Mouse (Mus musculus): ENCODE results near the gene March7. TPM values are rescaled to one million over a fixed set of nuclear protein-coding genes. Genes with fewer than 3 reads are reported as not detected.

Gene March7
- polyA plus RNA-seq, 1 experiment = 34.8 TPM

DNA sequence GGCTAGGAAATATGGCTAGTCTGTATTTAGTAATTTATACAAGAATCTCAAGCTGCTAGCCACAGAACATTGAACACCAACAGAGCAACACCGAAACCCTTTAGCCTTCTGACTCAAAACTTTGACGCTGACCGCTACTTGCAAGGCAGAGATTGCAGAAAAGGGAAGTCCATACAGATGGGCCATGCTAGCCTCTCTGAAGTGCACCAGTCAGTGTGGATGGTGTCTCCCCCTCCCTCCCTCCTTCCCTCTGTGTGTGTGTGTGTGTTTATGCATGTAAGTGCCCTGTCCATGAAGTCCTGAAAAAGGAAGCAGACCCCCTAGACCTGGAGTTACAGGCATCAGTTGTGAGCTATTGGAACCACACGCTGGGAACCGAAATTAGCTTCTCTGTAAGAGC, 33.6 kb upstream of the March7 start:
- H3K4me3 ChIP-seq (ENCODE audit: insufficient read depth, low read length) = no peak overlapping the region
- TF ChIP-seq CTCF (IDR thresholded peaks at IDR 0.05; ENCODE audit: extremely low read depth, insufficient read depth, low read length) = no peak
- TF ChIP-seq POLR2A (IDR thresholded peaks at IDR 0.05; ENCODE audit: extremely low read depth, insufficient read depth, low read length) = no peak
- no peaks in the 10 kb centered on the region for H3K4me1 ChIP-seq (ENCODE audit: control insufficient read depth, insufficient read depth, low read length)
- no peak overlapping the region for H3K27ac ChIP-seq (ENCODE audit: insufficient read depth, low read length)

DNA sequence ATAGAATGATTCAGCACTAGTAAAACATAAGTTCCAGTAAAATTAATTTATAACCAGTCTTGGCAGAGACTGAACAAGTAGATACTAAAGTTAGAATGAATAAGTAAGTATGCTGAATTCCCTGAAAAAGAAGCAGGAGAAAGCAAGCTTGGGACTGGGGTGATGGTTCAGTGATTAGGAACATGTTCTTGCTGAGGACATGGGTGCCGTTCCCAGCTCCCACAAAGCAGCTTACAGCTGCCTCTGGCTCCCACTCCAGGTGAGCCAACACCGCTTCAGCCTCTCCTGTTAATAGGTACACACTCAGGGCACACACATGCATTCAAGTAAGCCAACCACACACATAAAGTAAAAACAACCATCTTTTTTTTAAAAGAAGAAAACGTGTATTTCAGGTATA, 32.2 kb upstream of the March7 start:
- no peak overlapping the region for H3K4me3 ChIP-seq (ENCODE audit: insufficient read depth, low read length)
- TF ChIP-seq CTCF (IDR thresholded peaks at IDR 0.05; ENCODE audit: extremely low read depth, insufficient read depth, low read length) (no peak), POLR2A (IDR thresholded peaks at IDR 0.05; ENCODE audit: extremely low read depth, insufficient read depth, low read length) (no peak)
- no peaks in the 10 kb centered on the region for H3K4me1 ChIP-seq (ENCODE audit: control insufficient read depth, insufficient read depth, low read length)
- H3K27ac ChIP-seq (ENCODE audit: insufficient read depth, low read length) = no peak overlapping the region

DNA sequence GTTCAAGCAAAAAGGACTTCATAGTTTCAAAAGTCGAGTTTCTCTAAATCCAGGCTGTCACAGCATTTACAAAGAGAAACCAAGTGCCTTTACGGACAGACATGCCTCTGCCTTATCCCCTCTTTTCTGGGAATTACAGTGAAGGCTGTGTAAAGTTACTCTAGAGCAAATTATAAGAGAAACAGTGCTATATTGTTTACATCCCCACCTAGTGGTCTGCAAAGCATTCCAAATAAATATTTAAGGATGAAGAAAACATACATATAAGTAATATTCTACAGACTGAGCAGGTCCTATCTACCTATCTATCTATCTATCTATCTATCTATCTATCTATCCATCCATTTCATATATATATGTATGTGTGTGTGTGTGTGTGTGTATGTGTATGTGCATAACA, 28.0 kb upstream of the March7 start:
- Histone ChIP-seq H3K4me3 (ENCODE audit: insufficient read depth, low read length) (no peak overlapping the region), H3K27ac (ENCODE audit: insufficient read depth, low read length) (no peak overlapping the region), H3K4me1 (ENCODE audit: control insufficient read depth, insufficient read depth, low read length) (no peaks in the 10 kb centered on the region)
- TF ChIP-seq POLR2A (IDR thresholded peaks at IDR 0.05; ENCODE audit: extremely low read depth, insufficient read depth, low read length) = no peak

DNA sequence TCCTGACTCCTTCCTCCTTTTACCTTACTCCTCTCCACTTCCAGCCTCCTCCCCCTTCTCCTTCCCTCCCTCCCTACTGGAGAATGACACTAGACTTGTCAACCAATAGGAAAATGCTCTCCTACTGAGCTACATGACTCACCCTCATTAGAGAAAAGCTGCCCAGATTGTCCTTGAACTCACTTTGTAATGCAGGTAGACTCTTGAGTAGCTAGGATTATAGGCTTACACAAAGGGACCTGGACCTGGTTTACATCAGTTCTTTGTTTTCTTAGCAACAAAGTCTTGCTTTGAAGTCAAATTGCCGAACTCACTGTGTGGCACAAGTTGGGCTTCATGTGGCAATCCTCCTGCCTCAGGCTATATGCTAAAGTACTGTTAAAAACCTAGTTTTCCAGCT, 12.8 kb upstream of the March7 start:
- TF ChIP-seq POLR2A (IDR thresholded peaks at IDR 0.05; ENCODE audit: extremely low read depth, insufficient read depth, low read length) (no peak), CTCF (IDR thresholded peaks at IDR 0.05; ENCODE audit: extremely low read depth, insufficient read depth, low read length) (no peak)
- no peak overlapping the region for H3K4me3 ChIP-seq (ENCODE audit: insufficient read depth, low read length)
- H3K27ac ChIP-seq (ENCODE audit: insufficient read depth, low read length) = no peak overlapping the region
- H3K4me1 ChIP-seq (ENCODE audit: control insufficient read depth, insufficient read depth, low read length) = no peaks in the 10 kb centered on the region

DNA sequence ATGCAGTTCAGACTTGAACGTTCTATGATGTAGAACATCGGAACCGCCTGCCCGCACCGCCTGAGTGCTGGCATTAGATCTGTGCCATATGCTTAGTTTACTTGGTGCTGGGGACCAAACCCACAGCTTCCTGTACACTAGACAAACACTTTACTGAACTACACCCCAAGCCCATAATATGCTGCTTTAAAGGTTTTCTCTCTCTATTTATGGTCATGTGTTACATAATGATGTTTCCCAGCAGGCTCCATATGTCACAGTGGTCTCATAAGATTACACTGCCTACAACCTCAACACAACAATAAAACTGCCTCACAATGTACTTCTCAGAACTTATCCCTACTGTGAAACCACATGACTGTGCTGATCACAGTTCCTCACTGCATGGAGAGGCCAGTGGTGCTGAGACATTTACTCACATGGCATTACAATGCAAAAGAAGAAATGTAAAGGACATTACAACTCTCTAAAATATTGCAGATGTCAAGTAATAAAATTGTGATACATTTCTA, 9.6 kb upstream of the March7 start:
- H3K4me1 ChIP-seq (ENCODE audit: control insufficient read depth, insufficient read depth, low read length) = no peaks in the 10 kb centered on the region
- no peak overlapping the region for H3K4me3 ChIP-seq (ENCODE audit: insufficient read depth, low read length)
- no peak for TF ChIP-seq POLR2A (IDR thresholded peaks at IDR 0.05; ENCODE audit: extremely low read depth, insufficient read depth, low read length)
- no peak for TF ChIP-seq CTCF (IDR thresholded peaks at IDR 0.05; ENCODE audit: extremely low read depth, insufficient read depth, low read length)
- H3K27ac ChIP-seq (ENCODE audit: insufficient read depth, low read length) = no peak overlapping the region

DNA sequence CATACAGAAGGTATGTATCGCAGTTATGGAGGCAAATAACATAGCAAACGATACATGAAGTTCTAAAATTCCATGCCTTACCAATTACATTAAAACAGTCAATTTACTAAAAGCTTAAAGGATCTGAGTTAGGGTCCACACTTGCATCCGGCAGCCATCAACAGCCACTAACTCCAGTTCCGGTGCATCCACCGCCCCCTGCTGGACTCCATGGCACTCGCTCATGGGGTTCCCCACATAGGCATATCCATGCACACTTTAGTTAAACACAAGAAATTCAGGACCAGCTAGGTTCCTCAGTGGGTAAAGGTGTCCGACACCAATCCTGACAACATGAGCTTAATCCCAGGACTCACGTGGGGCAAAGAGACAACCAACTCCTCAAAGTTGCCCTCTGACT, 9.0 kb upstream of the March7 start:
- peak; percentile 43 for TF ChIP-seq CTCF (IDR thresholded peaks at IDR 0.05; ENCODE audit: extremely low read depth, insufficient read depth, low read length)
- TF ChIP-seq POLR2A (IDR thresholded peaks at IDR 0.05; ENCODE audit: extremely low read depth, insufficient read depth, low read length) = no peak

GRCm38 (mm10) chr2:60202900-60203530, 6.7 kb upstream of the March7 start:
- H3K27ac ChIP-seq (ENCODE audit: insufficient read depth, low read length) = no peak overlapping the region

More for the DNA sequence above, 9.0 kb upstream of the March7 start:
- Histone ChIP-seq H3K4me3 (ENCODE audit: insufficient read depth, low read length) (no peak overlapping the region), H3K27ac (ENCODE audit: insufficient read depth, low read length) (no peak overlapping the region), H3K4me1 (ENCODE audit: control insufficient read depth, insufficient read depth, low read length) (no peaks in the 10 kb centered on the region)

DNA sequence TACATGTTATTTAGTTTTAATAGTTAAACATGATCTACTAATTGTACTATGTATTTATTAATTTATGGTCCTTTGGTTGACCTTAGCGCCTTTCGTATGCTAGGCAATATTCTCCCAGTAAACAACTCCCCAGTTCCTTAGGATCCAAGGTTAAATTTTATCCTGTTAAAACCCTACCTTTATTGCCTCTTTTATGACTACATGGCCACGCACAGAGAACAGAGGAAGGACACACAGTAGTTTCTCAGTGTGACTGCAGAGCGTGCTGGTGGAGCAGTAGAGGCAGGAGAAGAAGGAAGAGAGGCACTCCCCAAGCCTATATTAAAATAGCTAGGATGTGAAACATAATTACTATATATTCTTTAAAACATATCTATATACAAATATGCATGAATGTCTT, 6.0 kb upstream of the March7 start:
- TF ChIP-seq POLR2A (IDR thresholded peaks at IDR 0.05; ENCODE audit: extremely low read depth, insufficient read depth, low read length) (no peak), CTCF (IDR thresholded peaks at IDR 0.05; ENCODE audit: extremely low read depth, insufficient read depth, low read length) (no peak)
- Histone ChIP-seq H3K27ac (ENCODE audit: insufficient read depth, low read length) (no peak overlapping the region), H3K4me1 (ENCODE audit: control insufficient read depth, insufficient read depth, low read length) (peaks cover 5% of the 10 kb centered on the region), H3K4me3 (ENCODE audit: insufficient read depth, low read length) (no peak overlapping the region)

More at GRCm38 (mm10) chr2:60202900-60203530, 6.7 kb upstream of the March7 start:
- H3K4me3 ChIP-seq (ENCODE audit: insufficient read depth, low read length) = no peak overlapping the region
- no peak for TF ChIP-seq CTCF (IDR thresholded peaks at IDR 0.05; ENCODE audit: extremely low read depth, insufficient read depth, low read length)
- TF ChIP-seq POLR2A (IDR thresholded peaks at IDR 0.05; ENCODE audit: extremely low read depth, insufficient read depth, low read length) = no peak
- H3K4me1 ChIP-seq (ENCODE audit: control insufficient read depth, insufficient read depth, low read length) = peaks cover 2% of the 10 kb centered on the region

DNA sequence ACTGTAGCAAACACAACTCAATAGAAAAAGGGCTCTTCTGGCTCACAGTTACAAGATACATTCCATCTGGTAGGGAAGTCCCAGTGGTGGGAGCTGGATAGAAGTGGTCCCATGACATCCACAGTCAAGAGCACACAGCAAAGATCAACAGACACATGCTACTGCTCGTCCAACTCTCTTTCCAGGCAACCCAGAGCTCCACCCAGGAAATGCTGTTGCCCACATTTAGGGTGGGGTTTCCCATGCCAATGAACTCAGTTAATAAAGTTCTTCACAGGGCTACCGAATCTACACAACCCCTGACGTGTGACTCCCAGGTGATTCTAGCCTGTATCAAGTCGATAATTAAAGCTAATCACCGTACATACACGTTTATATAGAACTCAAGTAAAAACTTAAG, 5.5 kb upstream of the March7 start:
- no peak overlapping the region for H3K27ac ChIP-seq (ENCODE audit: insufficient read depth, low read length)
- H3K4me1 ChIP-seq (ENCODE audit: control insufficient read depth, insufficient read depth, low read length) = peaks cover 5% of the 10 kb centered on the region
- H3K4me3 ChIP-seq (ENCODE audit: insufficient read depth, low read length) = no peak overlapping the region
- TF ChIP-seq CTCF (IDR thresholded peaks at IDR 0.05; ENCODE audit: extremely low read depth, insufficient read depth, low read length) = no peak
- no peak for TF ChIP-seq POLR2A (IDR thresholded peaks at IDR 0.05; ENCODE audit: extremely low read depth, insufficient read depth, low read length)

DNA sequence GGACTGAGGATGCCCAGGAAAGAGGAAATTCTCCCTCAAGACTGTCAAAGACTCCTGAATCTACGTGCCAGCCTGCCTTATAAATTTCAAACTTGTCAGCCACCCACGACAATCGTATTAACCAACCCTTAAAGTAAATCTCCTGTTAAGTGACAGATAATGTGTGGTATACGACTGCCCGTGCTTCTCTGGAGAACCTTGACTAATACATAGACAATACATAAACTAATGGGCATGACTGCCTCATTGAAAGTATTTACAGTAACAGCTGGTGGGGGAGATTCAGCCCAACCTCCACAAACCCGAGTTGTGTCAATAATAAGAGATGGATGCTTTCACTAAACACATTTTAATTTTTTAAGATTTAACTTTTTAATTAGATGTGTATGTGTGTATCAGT, 3.9 kb upstream of the March7 start:
- Histone ChIP-seq H3K4me3 (ENCODE audit: insufficient read depth, low read length) (no peak overlapping the region), H3K4me1 (ENCODE audit: control insufficient read depth, insufficient read depth, low read length) (peaks cover 5% of the 10 kb centered on the region), H3K27ac (ENCODE audit: insufficient read depth, low read length) (no peak overlapping the region)
- TF ChIP-seq POLR2A (IDR thresholded peaks at IDR 0.05; ENCODE audit: extremely low read depth, insufficient read depth, low read length) (no peak), CTCF (IDR thresholded peaks at IDR 0.05; ENCODE audit: extremely low read depth, insufficient read depth, low read length) (no peak)

All from cortical plate, adult 2 months (tissue).